Mouse (Mus musculus) cerebellum, adult 9-11 months (tissue): Measurements from ENCODE around the gene Myo15b.

Source experiments
- DNase-seq: peaks from one replicate; pipeline ENCODE4 v3.0.0; 2022

Myo15b gene

GRCm38 (mm10) chr11:115877174-115877755 lies 19.1 kb downstream of the Myo15b start:
- no peak for DNase-seq

DNA sequence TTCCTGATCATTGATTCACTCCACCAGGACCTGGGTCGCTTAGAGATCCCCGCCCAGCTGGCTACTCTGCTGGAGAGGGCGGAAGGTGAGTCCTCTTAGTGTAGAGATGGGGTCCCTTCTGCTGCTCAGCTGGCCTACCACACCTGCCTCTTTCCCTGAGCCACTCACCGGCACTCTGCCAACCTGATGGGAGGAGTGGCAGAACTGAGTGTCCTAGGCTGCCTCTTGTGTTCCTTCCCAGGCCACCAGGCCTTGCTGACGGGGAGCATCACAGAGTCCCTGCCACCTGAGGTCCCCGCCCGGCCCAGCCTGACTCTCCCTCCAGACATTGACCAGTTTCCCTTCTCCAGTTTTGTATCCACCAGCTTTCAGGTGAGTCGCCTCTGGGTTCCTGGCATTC lies 19.9 kb downstream of the Myo15b start:
- no peak for DNase-seq

DNA sequence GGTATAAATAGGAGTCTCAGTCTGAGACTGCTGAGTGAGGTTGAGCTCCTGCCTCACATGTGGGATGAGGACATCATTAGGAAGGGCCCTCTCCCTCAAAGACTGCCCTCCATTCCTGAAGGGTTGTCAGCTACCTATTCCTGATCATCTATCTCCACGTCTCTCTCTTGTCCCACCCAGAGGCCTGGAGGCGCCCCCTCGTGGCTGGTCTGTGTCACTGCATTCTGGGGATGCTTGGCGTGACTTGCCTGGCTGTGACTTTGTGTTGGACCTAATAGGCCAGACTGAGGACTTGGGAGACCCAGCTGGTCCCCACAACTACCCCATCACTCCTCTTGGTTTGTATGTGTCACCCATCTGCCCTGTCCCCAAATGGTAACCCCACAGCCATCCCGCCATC lies 22.8 kb downstream of the Myo15b start:
- no peak for DNase-seq

GRCm38 (mm10) chr11:115883251-115883650 lies 25.0 kb downstream of the Myo15b start:
- DNase-seq = no peak

- DNase-seq = no peak
Observed at GRCm38 (mm10) chr11:115884361-115884760, 26.2 kb downstream of the Myo15b start.

DNA sequence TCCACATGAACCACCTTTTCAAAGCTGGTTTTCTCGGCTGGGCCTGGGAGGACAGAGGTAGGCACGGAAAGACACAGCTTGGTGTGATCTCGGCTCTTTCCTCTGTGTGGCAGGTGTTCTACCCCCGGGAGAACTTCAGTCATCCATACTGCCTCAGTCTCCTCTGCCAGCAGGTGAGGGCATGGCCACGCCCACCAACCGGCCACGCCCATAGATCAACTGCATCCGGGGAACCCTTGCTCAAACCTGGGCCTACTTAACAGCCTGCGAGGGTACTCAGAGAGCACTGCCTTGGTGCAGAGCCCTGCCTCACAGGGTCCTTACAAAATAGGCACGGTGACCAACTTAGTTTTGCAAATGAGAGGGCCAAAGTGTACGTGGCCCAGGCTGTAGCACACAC lies 27.1 kb downstream of the Myo15b start:
- no peak for DNase-seq

DNA sequence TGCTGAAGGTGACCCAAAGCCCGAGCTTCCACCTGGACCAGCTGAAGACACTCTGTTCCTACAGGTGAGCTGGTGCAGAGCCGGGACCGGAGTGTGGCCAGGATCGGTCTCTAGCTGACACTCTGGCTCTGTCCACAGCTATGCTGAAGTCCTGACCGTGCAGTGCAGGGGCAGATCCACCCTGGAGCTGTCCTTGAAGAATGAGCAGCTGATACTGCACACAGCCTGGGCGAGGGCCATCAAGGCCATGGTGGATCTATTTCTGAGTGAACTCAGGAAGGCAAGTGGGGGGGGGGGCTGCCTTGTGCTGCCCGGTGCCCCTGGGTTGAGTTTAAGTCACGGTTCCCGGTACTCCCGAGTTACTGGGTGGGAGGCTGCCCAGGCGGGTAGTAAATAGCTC lies 28.2 kb downstream of the Myo15b start:
- no peak for DNase-seq

DNA sequence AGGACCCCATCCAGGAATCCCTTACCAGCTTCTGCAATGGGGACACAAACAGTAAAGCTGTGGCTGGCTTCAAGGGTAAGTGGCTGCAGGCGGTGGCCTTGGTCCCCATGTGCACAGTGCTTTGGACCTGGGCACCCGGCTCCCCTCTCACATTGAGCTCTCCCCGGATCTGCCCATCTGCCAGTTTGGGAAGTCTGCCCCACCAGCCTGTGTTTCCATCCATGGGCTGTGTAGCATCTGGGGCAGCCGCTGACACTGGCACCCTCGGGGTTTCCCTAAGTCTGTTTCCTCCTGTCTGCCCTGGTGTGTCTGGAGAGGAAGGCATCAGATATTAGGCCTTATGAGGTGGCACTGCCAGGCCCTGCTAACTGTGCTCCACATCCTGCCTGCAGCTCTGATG lies 29.8 kb downstream of the Myo15b start:
- no peak for DNase-seq

- no peak for DNase-seq
Observed at GRCm38 (mm10) chr11:115889159-115889558, 31.0 kb downstream of the Myo15b start.

- no peak for DNase-seq
Observed at GRCm38 (mm10) chr11:115892213-115892612, 34.0 kb downstream of the Myo15b start.

DNA sequence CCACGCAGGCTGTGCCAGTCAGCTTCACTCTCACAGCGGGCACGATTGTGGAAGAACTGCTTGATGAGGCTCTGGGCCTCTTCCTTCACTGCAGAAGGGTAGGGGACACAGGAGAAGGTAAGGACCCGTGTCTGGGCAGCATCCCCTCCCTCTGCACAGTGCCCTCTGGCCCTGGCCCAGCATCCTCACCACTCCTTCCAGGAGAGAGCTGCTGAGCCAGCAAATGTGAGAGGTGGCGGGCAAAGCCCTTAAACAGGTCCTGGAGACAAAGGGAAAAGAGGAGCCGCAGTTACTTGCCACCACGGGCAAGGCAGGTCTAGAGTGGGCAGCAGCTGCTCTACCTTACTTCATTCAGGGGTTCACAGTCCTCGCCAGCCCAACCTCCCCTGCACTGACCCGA lies 34.9 kb downstream of the Myo15b start:
- DNase-seq = no peak

- peak; percentile 47 for DNase-seq
Observed at GRCm38 (mm10) chr11:115894755-115895520, 36.7 kb downstream of the Myo15b start.

GRCm38 (mm10) chr11:115898446-115898845 lies 40.2 kb downstream of the Myo15b start:
- no peak for DNase-seq

GRCm38 (mm10) chr11:115898886-115899285 lies 40.7 kb downstream of the Myo15b start:
- peak; percentile 87 for DNase-seq

- no peak for DNase-seq
Observed at GRCm38 (mm10) chr11:115899486-115900266, 41.5 kb downstream of the Myo15b start, which contains the start of gene Smim5. Gene Smim5 (plus strand): TSS chr11:115899966.

GRCm38 (mm10) chr11:115900561-115901337 lies 42.5 kb downstream of the Myo15b start:
- DNase-seq = no peak

GRCm38 (mm10) chr11:115901338-115902161 lies 43.3 kb downstream of the Myo15b start:
- DNase-seq = no peak

GRCm38 (mm10) chr11:115902177-115902576 lies 44.0 kb downstream of the Myo15b start:
- DNase-seq = no peak

GRCm38 (mm10) chr11:115902831-115903230 lies 44.6 kb downstream of the Myo15b start:
- no peak for DNase-seq

- no peak for DNase-seq
Observed at GRCm38 (mm10) chr11:115903384-115904230, 45.4 kb downstream of the Myo15b start.
